Mouse (Mus musculus): ENCODE data around the gene Atp5g1.
"Not testable (repeated sequence)": the region's sequence is repeated elsewhere in the genome, so short reads cannot be mapped to it uniquely, and the experiment has no call there.

DNA sequence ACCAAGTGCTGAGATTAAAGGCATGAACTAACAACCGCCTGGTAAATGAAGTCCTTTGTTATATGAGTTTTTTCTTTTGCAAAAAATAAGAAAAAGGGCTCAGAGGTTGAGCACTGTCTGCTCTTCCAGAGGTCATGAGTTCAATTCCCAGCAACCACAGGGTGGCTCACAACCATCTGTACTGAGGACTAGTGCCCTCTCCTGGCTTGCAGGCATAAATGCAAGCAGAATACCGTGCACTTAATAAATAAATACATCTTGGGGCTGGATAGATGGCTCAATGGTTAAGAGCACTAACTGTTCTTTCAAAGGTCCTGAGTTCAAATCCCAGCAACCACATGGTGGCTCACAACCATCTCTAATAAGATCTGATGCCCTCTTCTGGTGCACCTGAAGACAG lies 35.5 kb upstream of the Atp5g1 start:
- not testable (repeated sequence) for TF ChIP-seq POLR2A (IDR thresholded peaks at IDR 0.05; ENCODE audit: insufficient read depth, low read length); EP300 (IDR thresholded peaks at IDR 0.05; ENCODE audit: insufficient read depth, low read depth, low read length)
- peak; percentile 53 for TF ChIP-seq CTCF (IDR thresholded peaks at IDR 0.05; ENCODE audit: low read depth, low read length)
